Mouse (Mus musculus) hindbrain, embryonic 16.5 days (tissue): Measurements from ENCODE around the gene Lelp1. TPM values are rescaled to one million over a fixed set of nuclear protein-coding genes. Genes with fewer than 3 reads are reported as not detected.

Source experiments
- ATAC-seq: fragments of 200-750 bp; cut with Nextera tagmentation; 2 replicates; pipeline ENCODE4 v1.8.0; 2017; ENCODE audit warnings: moderate TSS enrichment, moderate library complexity
- H3K27ac ChIP-seq: fragments of 300-500 bp; sonication (generic); 2 replicates; pipeline ENCODE4 v1.5.1; 2014; ENCODE audit warnings: low read depth, mild to moderate bottlenecking, control low read depth, low read length, moderate library complexity
- H3K27me3 ChIP-seq: fragments of 300-500 bp; sonication (generic); replicated peaks from 2 replicates; pipeline ENCODE4 v1.6.1; 2014; ENCODE audit warnings: low read length; ENCODE audit not compliant: control insufficient read depth, insufficient read depth
- H3K36me3 ChIP-seq: fragments of 300-500 bp; sonication (generic); 2 replicates; pipeline ENCODE4 v1.6.1; 2014; ENCODE audit warnings: mild to moderate bottlenecking, low read length, moderate library complexity, mixed read lengths; ENCODE audit not compliant: control insufficient read depth, insufficient read depth
- H3K4me1 ChIP-seq: fragments of 300-500 bp; sonication (generic); 2 replicates; pipeline ENCODE4 v1.6.1; 2014; ENCODE audit warnings: low read depth, low read length; ENCODE audit not compliant: control insufficient read depth, insufficient read depth
- H3K4me2 ChIP-seq: fragments of 300-500 bp; sonication (generic); 2 replicates; pipeline ENCODE4 v1.6.1; 2014; ENCODE audit warnings: mild to moderate bottlenecking, low read length, control low read depth, moderate library complexity
- H3K4me3 ChIP-seq: fragments of 300-500 bp; sonication (generic); 2 replicates; pipeline ENCODE4 v1.5.1; 2014; ENCODE audit warnings: mild to moderate bottlenecking, low read length, control low read depth, moderate library complexity
- H3K9ac ChIP-seq: fragments of 300-500 bp; sonication (generic); 2 replicates; pipeline ENCODE4 v1.6.1; 2014; ENCODE audit warnings: low read depth, mild to moderate bottlenecking, control low read depth, low read length, moderate library complexity
- H3K9me3 ChIP-seq: fragments of 300-500 bp; sonication (generic); 2 replicates; pipeline ENCODE4 v1.6.1; 2014; ENCODE audit warnings: mild to moderate bottlenecking, low read length, moderate library complexity; ENCODE audit not compliant: control insufficient read depth
- WGBS: fragments of 180-500 bp; shearing (Covaris S2); extraction: QIAGEN DNeasy Blood & Tissue Kit; methylation state at CpG from one replicate; pipeline ENCODE4 v1.1.7; 2014; 5-methylcytosine and 5-hydroxymethylcytosine counted together
- polyA plus RNA-seq: library from polyadenylated mRNA; unstranded; fragments of >200 nt; fragmentation: Nextera tagmentation; extraction: Ambion mirVana; gene quantifications from 2 replicates; pipeline ENCODE4 v1.2.1, GENCODE M21; 2015

Gene Lelp1
- not detected in 2 replicates for polyA plus RNA-seq

DNA sequence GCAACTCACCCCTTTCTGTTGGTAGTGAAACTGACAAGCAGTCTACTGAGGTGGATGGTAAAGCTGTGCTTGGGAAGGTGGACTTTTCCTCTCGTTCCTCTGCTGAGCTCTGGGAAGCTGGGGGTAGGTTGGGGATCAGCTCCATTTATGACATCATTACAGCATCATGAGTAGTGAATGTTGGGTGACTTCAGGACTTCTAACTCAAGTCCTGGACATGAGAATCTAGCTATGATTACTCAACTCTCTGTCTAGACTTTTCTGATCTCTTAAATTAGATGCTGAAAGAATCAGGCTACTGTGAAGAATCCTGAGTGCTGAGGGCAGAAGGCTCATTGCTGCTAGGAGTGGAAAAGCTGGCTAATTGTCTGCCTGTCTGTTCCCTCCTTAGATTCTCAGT is at the start of gene Lelp1:
Gene Lelp1, minus strand, starts transcription at position 101 of the 400 bp plus-strand sequence.
- WGBS: 60% methylated on average over 1 of the region's 1 CpGs
- Histone ChIP-seq H3K4me1 (no peaks in the 10 kb centered on the region), H3K4me3 (no peak within 1 kb of the TSS), H3K36me3 (no peaks in the 10 kb centered on the region), H3K9me3 (no peaks in the 10 kb centered on the region), H3K9ac (no peak within 1 kb of the TSS), H3K27me3 (no peaks in the 10 kb centered on the region), H3K4me2 (no peak within 1 kb of the TSS), H3K27ac (no peak within 1 kb of the TSS)
- no peak for ATAC-seq

DNA sequence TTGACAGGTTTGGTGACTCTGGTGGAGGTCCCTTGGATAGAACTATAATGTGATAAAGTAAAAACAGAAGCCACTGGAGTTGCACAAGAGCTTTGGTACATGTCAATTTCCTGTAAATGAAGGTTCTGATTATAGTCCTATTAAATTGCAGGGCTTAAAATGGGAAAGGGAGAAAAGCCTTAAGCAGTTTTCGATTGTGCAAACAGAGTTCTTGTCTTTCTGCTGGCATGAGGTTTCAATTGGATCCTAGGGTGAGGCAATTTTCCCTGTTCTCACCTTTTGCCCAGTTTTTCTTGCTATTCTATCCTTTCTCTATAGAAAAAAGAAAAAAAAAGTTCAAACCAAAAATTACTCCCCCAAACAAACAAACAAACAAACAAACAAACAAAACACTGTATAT is 34.3 kb upstream of the Lelp1 start:
- H3K27ac ChIP-seq: no peak overlapping the region
- ATAC-seq: no peak
- H3K9ac ChIP-seq: no peak overlapping the region
- no peaks in the 10 kb centered on the region for H3K4me1 ChIP-seq
- 84% methylated on average over 1 of the region's 1 CpGs for WGBS
- no peaks in the 10 kb centered on the region for H3K9me3 ChIP-seq
- no peak overlapping the region for H3K4me2 ChIP-seq
- H3K36me3 ChIP-seq: no peaks in the 10 kb centered on the region
- no peak overlapping the region for H3K4me3 ChIP-seq
- no peaks in the 10 kb centered on the region for H3K27me3 ChIP-seq

DNA sequence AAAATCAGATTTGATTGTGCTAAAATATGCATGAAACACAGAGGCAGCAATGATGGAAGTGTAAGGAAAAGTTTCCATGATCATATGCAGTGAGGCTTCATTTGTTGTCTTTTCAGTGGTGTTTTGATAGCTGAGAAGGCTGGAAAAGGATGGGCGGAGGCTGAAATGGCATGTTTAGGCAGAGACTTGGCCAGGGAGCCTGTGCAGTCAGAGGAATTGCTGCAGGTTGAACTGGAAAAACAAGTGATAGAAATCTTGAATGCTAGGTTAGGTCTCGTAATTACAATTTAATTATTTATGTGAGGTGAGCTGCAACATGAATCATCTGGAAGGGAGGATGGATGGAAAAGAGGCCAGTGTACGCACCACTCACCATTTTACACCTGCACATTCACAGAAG is 27.3 kb upstream of the Lelp1 start:
- Histone ChIP-seq H3K4me2 (no peak overlapping the region), H3K9ac (no peak overlapping the region), H3K4me1 (no peaks in the 10 kb centered on the region), H3K27ac (no peak overlapping the region), H3K36me3 (no peaks in the 10 kb centered on the region), H3K27me3 (no peaks in the 10 kb centered on the region), H3K9me3 (no peaks in the 10 kb centered on the region), H3K4me3 (no peak overlapping the region)
- WGBS: 89% methylated on average over 3 of the region's 3 CpGs
- no peak for ATAC-seq

DNA sequence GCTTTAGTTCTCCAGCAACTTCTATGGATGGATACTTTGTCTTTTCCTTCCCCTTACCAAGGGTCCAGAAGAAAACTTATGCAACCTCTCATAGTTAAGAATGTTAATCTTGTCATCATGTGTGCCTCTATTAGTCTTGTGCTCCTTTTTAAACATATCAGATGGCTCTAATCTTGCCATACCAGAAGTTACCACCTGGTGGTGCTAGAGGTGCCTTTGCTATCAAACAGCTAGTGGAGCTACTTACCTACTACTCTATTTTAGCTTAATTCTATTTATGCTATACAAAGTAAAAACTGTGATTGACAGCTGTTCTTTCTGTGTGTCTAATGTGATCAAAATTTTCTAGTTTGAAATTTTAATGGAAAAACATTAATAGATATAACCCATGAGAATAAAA is 10.8 kb upstream of the Lelp1 start:
- ATAC-seq: peak; percentile 29; the same call in 1 of the 2 replicates

DNA sequence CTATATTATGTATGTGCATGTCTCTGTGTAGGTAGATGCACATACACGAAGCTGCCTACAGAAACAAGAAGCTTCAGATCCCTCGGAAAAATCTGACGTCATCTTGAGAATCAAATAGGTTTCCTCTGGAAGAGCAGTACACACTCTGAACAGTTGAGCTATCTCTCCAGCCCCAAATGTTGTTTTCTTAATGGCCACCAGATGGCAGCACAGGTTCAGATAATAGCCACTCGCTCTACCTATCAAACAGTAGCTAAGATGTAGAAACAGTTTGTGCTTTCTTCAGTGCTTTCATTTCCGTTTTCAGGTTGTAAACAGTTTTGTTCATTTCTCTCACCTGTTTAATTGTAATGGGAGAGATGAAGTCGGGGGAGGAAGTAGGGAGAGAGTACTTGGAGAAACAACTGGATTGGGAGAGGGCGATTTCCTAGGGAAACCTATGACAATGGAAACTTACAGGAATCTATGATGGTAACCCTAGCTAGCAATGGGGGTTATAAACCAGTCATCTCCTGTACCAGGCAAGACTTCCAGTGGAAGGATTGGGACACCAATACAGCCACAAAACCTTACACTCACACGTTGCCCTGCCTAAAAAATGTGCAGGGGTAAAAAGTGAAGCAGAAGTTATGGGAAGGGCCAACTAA is 8.2 kb upstream of the Lelp1 start:
- Histone ChIP-seq H3K9me3 (no peaks in the 10 kb centered on the region), H3K9ac (no peak overlapping the region), H3K27ac (no peak overlapping the region), H3K4me3 (no peak overlapping the region), H3K36me3 (no peaks in the 10 kb centered on the region), H3K4me1 (no peaks in the 10 kb centered on the region), H3K27me3 (no peaks in the 10 kb centered on the region), H3K4me2 (peak overlapping the region; percentile 29)
- ATAC-seq: peak; percentile 98
- 22% methylated on average over 8 of the region's 8 CpGs for WGBS

More for the DNA sequence above, 10.8 kb upstream of the Lelp1 start:
- Histone ChIP-seq H3K27me3 (no peaks in the 10 kb centered on the region), H3K4me1 (no peaks in the 10 kb centered on the region), H3K9ac (no peak overlapping the region), H3K36me3 (no peaks in the 10 kb centered on the region), H3K9me3 (no peaks in the 10 kb centered on the region), H3K4me2 (no peak overlapping the region), H3K27ac (no peak overlapping the region), H3K4me3 (no peak overlapping the region)

DNA sequence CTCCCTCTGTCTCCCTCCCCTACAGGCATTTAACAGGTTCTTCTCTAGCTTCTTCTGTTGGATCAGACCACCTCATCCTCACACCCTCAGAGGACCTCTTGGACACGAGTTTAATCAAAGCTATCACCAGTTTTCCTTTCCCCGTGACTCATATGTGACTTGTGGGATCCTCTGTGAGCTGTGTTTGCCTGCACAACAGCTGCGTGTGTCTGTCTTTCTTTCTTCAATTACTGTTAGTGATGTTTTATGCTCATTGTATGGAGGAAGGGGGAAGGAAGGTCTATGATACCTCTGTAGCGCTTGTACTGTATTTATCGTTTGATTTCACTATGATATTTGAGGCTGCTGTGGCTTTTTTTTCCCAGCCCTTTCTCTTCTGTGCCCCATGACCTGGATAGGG is 5.4 kb upstream of the Lelp1 start:
- no peaks in the 10 kb centered on the region for H3K4me1 ChIP-seq
- no peaks in the 10 kb centered on the region for H3K27me3 ChIP-seq
- H3K4me3 ChIP-seq: no peak overlapping the region
- no peaks in the 10 kb centered on the region for H3K9me3 ChIP-seq
- H3K36me3 ChIP-seq: no peaks in the 10 kb centered on the region
- no peak overlapping the region for H3K4me2 ChIP-seq
- ATAC-seq: no peak
- H3K27ac ChIP-seq: no peak overlapping the region
- no peak overlapping the region for H3K9ac ChIP-seq
- 85% methylated on average over 5 of the region's 5 CpGs for WGBS

DNA sequence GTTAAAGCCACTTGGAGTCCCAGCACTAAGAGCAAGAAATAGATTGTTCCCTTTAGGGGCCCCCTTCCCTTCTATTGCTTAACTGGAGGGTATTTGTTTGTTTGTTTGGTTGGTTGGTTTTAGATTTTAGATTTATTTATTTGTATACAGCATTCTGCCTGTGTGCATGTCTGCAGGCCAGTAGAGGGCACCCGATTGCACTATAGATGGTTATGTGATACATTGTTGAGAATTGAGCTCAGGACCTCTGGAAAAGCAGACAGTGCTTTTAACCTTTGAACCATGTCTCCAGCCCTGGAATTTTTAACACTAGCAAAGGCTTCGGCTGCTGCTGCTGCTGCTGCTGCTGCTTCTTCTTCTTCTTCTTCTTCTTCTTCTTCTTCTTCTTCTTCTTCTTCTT is 4.9 kb upstream of the Lelp1 start:
- no peak overlapping the region for H3K4me3 ChIP-seq
- H3K9ac ChIP-seq: no peak overlapping the region
- ATAC-seq: no peak
- no peaks in the 10 kb centered on the region for H3K4me1 ChIP-seq
- no peaks in the 10 kb centered on the region for H3K36me3 ChIP-seq
- H3K27ac ChIP-seq: no peak overlapping the region
- no peaks in the 10 kb centered on the region for H3K27me3 ChIP-seq
- WGBS: 62% methylated on average over 2 of the region's 2 CpGs
- no peaks in the 10 kb centered on the region for H3K9me3 ChIP-seq
- H3K4me2 ChIP-seq: no peak overlapping the region

DNA sequence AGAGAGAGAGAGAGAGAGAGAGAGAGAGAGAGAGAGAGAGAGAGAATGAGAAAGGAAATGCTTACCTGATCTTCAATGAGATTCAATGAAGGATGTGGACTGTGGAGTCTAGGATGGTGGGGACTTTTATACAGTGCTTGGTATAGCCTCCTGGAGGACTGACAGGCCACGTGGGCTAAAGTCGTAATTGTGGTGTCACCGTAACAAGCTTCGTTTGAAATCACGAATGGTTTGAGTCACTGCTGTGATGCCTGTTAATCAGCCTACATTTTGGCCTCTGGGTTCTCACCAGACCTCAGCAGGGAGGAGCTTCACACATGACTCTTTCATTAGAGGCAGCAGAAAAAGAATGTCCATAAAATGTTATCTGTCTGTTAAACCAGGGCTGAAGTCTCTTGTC is 18.7 kb downstream of the Lelp1 start, which contains the start of gene Prr9:
Gene Prr9, minus strand, starts transcription at position 101 of the 400 bp plus-strand sequence.
- Histone ChIP-seq H3K4me1 (no peaks in the 10 kb centered on the region), H3K27me3 (no peaks in the 10 kb centered on the region), H3K4me3 (no peak within 1 kb of the TSS), H3K36me3 (no peaks in the 10 kb centered on the region), H3K27ac (no peak within 1 kb of the TSS), H3K9ac (no peak within 1 kb of the TSS), H3K4me2 (no peak within 1 kb of the TSS), H3K9me3 (no peaks in the 10 kb centered on the region)
- 77% methylated on average over 5 of the region's 5 CpGs for WGBS
- ATAC-seq: no peak

DNA sequence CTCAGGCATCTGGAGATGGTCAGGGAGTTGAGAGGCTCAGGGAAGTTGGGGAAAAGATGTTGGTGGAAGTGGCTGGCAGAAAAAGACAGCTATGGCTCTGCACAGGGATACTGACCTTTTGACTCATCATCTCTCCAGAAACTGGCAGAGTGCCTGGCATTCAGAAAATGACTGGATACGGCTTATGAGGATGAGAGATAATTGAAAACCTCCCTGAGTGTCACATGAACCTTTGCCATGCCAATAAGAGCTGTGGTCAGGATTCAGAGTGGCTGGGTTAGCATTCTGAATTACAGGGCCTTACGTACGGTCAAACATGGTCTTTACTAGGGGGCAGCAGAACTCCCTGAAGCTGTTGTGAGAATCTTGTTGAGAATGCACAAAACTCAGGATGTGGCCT is 21.6 kb downstream of the Lelp1 start:
- H3K36me3 ChIP-seq: no peaks in the 10 kb centered on the region
- no peaks in the 10 kb centered on the region for H3K27me3 ChIP-seq
- H3K27ac ChIP-seq: no peak overlapping the region
- H3K9ac ChIP-seq: no peak overlapping the region
- no peaks in the 10 kb centered on the region for H3K4me1 ChIP-seq
- no peaks in the 10 kb centered on the region for H3K9me3 ChIP-seq
- no peak overlapping the region for H3K4me3 ChIP-seq
- 81% methylated on average over 3 of the region's 3 CpGs for WGBS
- no peak overlapping the region for H3K4me2 ChIP-seq
- ATAC-seq: no peak
